Comparison of ENCODE assay signal across 8 mouse cellular contexts in the genomic region with DNA sequence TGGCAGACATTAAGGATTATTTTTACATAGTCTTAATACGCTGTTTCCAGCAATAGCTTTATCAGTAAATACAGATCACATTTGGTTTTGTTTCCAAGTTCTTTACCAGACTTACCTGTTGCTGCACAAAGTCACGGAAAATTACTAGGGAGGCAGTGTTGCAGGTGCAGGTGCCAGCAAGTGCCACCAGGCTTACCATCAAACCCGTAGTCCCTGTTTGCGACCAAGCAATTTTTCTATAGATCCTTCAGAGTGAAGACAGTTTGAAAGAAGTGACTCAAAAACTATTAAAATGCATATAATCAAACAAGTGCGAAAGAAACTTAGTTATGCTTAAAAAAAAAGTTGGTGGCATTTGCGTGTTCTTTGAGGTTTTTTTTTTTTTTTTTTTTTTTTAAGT. TPM values are rescaled to one million over a fixed set of nuclear protein-coding genes. Genes with fewer than 3 reads are reported as not detected.
DNase-seq lines count a peak whose midpoint lies in the region; ATAC-seq and TF ChIP-seq lines count a peak whose summit lies in the region.
"Had no signal": no experiment of that assay in that cellular context is flagged by ENCODE, and none has a peak within 500 bp of the region (broad histone marks: within the 10 kb centered on the region; RNA-seq: fewer than 3 reads in every experiment).

No protein-coding gene starts in this region.

- H3K4me1 ChIP-seq in lung, adult 2 months (ENCODE audit: control insufficient read depth, insufficient read depth, low read length) = peaks cover 2% of the 10 kb centered on the region
- no peaks in the 10 kb centered on the region for H3K4me1 ChIP-seq in cortical plate, adult 2 months (ENCODE audit: control insufficient read depth, insufficient read depth, low read length)
- 0 out of 2 replicates have a peak, but pooled peaks cover 7% of the 10 kb centered on the region for H3K4me1 ChIP-seq in intestine, embryonic 15.5 days (replicated peaks)
- no peaks in the 10 kb centered on the region for H3K4me1 ChIP-seq in cerebellum, adult 2 months (ENCODE audit: control insufficient read depth, insufficient read depth, low read length)

- no peak for TF ChIP-seq POLR2A in lung, adult 2 months (IDR thresholded peaks at IDR 0.05; ENCODE audit: borderline replicate concordance, extremely low read depth, low read depth, low read length)
- TF ChIP-seq POLR2A in cortical plate, adult 2 months (IDR thresholded peaks at IDR 0.05; ENCODE audit: extremely low read depth, insufficient read depth, low read length) = no peak
- no peak for TF ChIP-seq POLR2A in cerebellum, adult 2 months (IDR thresholded peaks at IDR 0.05; ENCODE audit: borderline replicate concordance, insufficient read depth, low read length)

- H3K4me3 ChIP-seq in lung, adult 2 months (replicated peaks; ENCODE audit: extremely low read depth, low read depth, low read length) = no peak overlapping the region
- H3K4me3 ChIP-seq in cortical plate, adult 2 months (ENCODE audit: insufficient read depth, low read length) = peak overlapping the region; percentile 32; the same call in 1 of the 2 replicates
- peak overlapping the region; percentile 49; the same call in 1 of the 2 replicates for H3K4me3 ChIP-seq in intestine, embryonic 15.5 days (replicated peaks)
- no peak overlapping the region for H3K4me3 ChIP-seq in cerebellum, adult 2 months (replicated peaks; ENCODE audit: insufficient read depth, low read depth, low read length)

- no peaks in the 10 kb centered on the region for H3K9me3 ChIP-seq in intestine, embryonic 15.5 days
- H3K9me3 ChIP-seq: embryonic facial prominence, embryonic 12.5 days had no signal

- no peaks in the 10 kb centered on the region for H3K36me3 ChIP-seq in intestine, embryonic 15.5 days
- H3K36me3 ChIP-seq: embryonic facial prominence, embryonic 12.5 days had no signal

- no peak for ATAC-seq in intestine, embryonic 15.5 days

- 52% methylated on average over 6 of the region's 6 CpGs for WGBS in lung, adult 2 months
- WGBS in intestine, embryonic 15.5 days = 60% methylated on average over 6 of the region's 6 CpGs
- WGBS in cerebellum, adult 2 months = 61% methylated on average over 6 of the region's 6 CpGs

- peak overlapping the region; percentile 91 for H3K4me2 ChIP-seq in intestine, embryonic 15.5 days (replicated peaks)

- no peaks in the 10 kb centered on the region for H3K27me3 ChIP-seq in intestine, embryonic 15.5 days (replicated peaks)
- H3K27me3 ChIP-seq in cerebellum, adult 2 months (ENCODE audit: control insufficient read depth, insufficient read depth, low read length) = no peaks in the 10 kb centered on the region; the same call in 1 of the 2 replicates

- no peak for DNase-seq in lung, adult 2 months
- DNase-seq in lung, postnatal 25 days (ENCODE audit: low spot score) = no peak
- peak; percentile 56 for DNase-seq in naive thymus-derived CD4-positive, alpha-beta T cell, adult 2 months (ENCODE audit: low read depth)
- DNase-seq in yolk sac, embryonic 10.5 days (ENCODE audit: low spot score) = no peak
- no peak for DNase-seq in cerebellum, adult 2 months

- 0 out of 2 replicates have a peak, but pooled peaks have one; percentile 20 for TF ChIP-seq CTCF in lung, adult 2 months (IDR thresholded peaks at IDR 0.05; ENCODE audit: insufficient read depth, low read length)
- no peak for TF ChIP-seq CTCF in cortical plate, adult 2 months (IDR thresholded peaks at IDR 0.05; ENCODE audit: extremely low read depth, insufficient read depth, low read length)
- TF ChIP-seq CTCF in cerebellum, adult 2 months (IDR thresholded peaks at IDR 0.05; ENCODE audit: borderline replicate concordance, insufficient read depth, low read depth, low read length) = no peak

- H3K27ac ChIP-seq in cortical plate, adult 2 months (ENCODE audit: insufficient read depth, low read length) = no peak overlapping the region
- H3K27ac ChIP-seq in intestine, embryonic 15.5 days = no peak overlapping the region
- H3K27ac ChIP-seq in cerebellum, adult 2 months (ENCODE audit: insufficient read depth, low read length) = no peak overlapping the region
- H3K27ac ChIP-seq: embryonic facial prominence, embryonic 12.5 days had no signal

- H3K9ac ChIP-seq in intestine, embryonic 15.5 days = no peak overlapping the region

RNA-seq across cellular contexts. Expression of a gene that starts 0.5 kb away (rescaled TPM):
- 34.8 and 37.3 TPM in 2 replicates for polyA plus RNA-seq in lung, adult 2 months (2012; rRNA removed)
- polyA plus RNA-seq in cortical plate, adult 2 months (2012; rRNA removed) = 6.6 and 7.6 TPM in 2 replicates
- 25.7 and 27.3 TPM in 2 replicates for polyA plus RNA-seq in intestine, embryonic 15.5 days (2015; fragmentation: Nextera tagmentation; extraction: Ambion mirVana)
- 7.3 and 8.4 TPM in 2 replicates for polyA plus RNA-seq in cerebellum, adult 2 months (2012; rRNA removed)

RNA-seq across cellular contexts. Expression of a gene that starts 26.2 kb away (rescaled TPM):
- 21.7 and 29.0 TPM in 2 replicates for polyA plus RNA-seq in lung, adult 2 months (2012; rRNA removed)
- polyA plus RNA-seq in cortical plate, adult 2 months (2012; rRNA removed) = 35.9 and 36.7 TPM in 2 replicates
- polyA plus RNA-seq in intestine, embryonic 15.5 days (2015; fragmentation: Nextera tagmentation; extraction: Ambion mirVana) = 46.8 and 46.9 TPM in 2 replicates
- polyA plus RNA-seq in cerebellum, adult 2 months (2012; rRNA removed) = 27.3 and 28.1 TPM in 2 replicates

Comparison
In these comparisons a context has a peak if more than half of its experiments do, and no peak if none do; other contexts are left out.
1. H3K4me3 ChIP-seq: peak in cortical plate, adult 2 months (single experiment) and intestine, embryonic 15.5 days (single experiment); none in lung, adult 2 months (single experiment) and cerebellum, adult 2 months (single experiment).